Mouse (Mus musculus): ENCODE measurements around the gene Nedd9. TPM values are rescaled to one million over a fixed set of nuclear protein-coding genes. Genes with fewer than 3 reads are reported as not detected.
A peak's percentile ranks its signal among the peaks of the same experiment; 100 is the strongest.

Nedd9 gene
- polyA plus RNA-seq, 1 experiment from 2014 or later = 15.9 TPM

GRCm38 (mm10) chr13:41420376-41420775 lies 66.8 kb downstream of the Nedd9 start:
- no peak for ATAC-seq
- Histone ChIP-seq H3K4me3 (replicated peaks) (no peak overlapping the region), H3K9ac (replicated peaks) (no peak overlapping the region), H3K4me2 (replicated peaks) (no peak overlapping the region), H3K27ac (no peak overlapping the region), H3K4me1 (replicated peaks) (peaks cover 12% of the 10 kb centered on the region), H3K9me3 (no peaks in the 10 kb centered on the region), H3K36me3 (no peaks in the 10 kb centered on the region), H3K27me3 (no peaks in the 10 kb centered on the region)
- 90% methylated on average over 4 of the region's 4 CpGs for WGBS

- 90% methylated on average over 13 of the region's 13 CpGs for WGBS
- Histone ChIP-seq H3K27ac (no peak overlapping the region), H3K4me1 (replicated peaks) (peaks cover 12% of the 10 kb centered on the region), H3K9me3 (no peaks in the 10 kb centered on the region), H3K9ac (replicated peaks) (no peak overlapping the region), H3K4me3 (replicated peaks) (no peak overlapping the region), H3K36me3 (no peaks in the 10 kb centered on the region), H3K4me2 (replicated peaks) (no peak overlapping the region), H3K27me3 (no peaks in the 10 kb centered on the region)
- no peak for ATAC-seq
Observed at GRCm38 (mm10) chr13:41418198-41418869, 68.8 kb downstream of the Nedd9 start.

- WGBS = 57% methylated on average over 11 of the region's 11 CpGs
- Histone ChIP-seq H3K4me3 (replicated peaks) (no peak overlapping the region), H3K4me1 (replicated peaks) (peaks cover 12% of the 10 kb centered on the region), H3K4me2 (replicated peaks) (no peak overlapping the region), H3K9ac (replicated peaks) (no peak overlapping the region), H3K9me3 (no peaks in the 10 kb centered on the region), H3K27me3 (no peaks in the 10 kb centered on the region), H3K27ac (peak overlapping the region; percentile 63), H3K36me3 (no peaks in the 10 kb centered on the region)
- peak; percentile 97 for ATAC-seq
Observed at GRCm38 (mm10) chr13:41416065-41417016, 70.8 kb downstream of the Nedd9 start.

- Histone ChIP-seq H3K9ac (replicated peaks) (no peak overlapping the region), H3K4me3 (replicated peaks) (no peak overlapping the region), H3K9me3 (no peaks in the 10 kb centered on the region), H3K36me3 (no peaks in the 10 kb centered on the region), H3K27ac (no peak overlapping the region), H3K4me2 (replicated peaks) (no peak overlapping the region), H3K4me1 (replicated peaks) (no peaks in the 10 kb centered on the region), H3K27me3 (no peaks in the 10 kb centered on the region)
- WGBS = 90% methylated on average over 13 of the region's 13 CpGs
- ATAC-seq = no peak
Observed at GRCm38 (mm10) chr13:41410191-41411074, 76.7 kb downstream of the Nedd9 start.

GRCm38 (mm10) chr13:41409291-41409690 lies 77.9 kb downstream of the Nedd9 start:
- ATAC-seq = no peak
- Histone ChIP-seq H3K27me3 (no peaks in the 10 kb centered on the region), H3K4me3 (replicated peaks) (no peak overlapping the region), H3K4me1 (replicated peaks) (no peaks in the 10 kb centered on the region), H3K36me3 (no peaks in the 10 kb centered on the region), H3K9ac (replicated peaks) (no peak overlapping the region), H3K9me3 (no peaks in the 10 kb centered on the region), H3K4me2 (replicated peaks) (no peak overlapping the region), H3K27ac (no peak overlapping the region)
- whole genome bisulfite sequencing = 95% methylated on average over 3 of the region's 3 CpGs

- WGBS = 86% methylated on average over 10 of the region's 10 CpGs
- ATAC-seq = no peak
- Histone ChIP-seq H3K4me2 (replicated peaks) (no peak overlapping the region), H3K27me3 (no peaks in the 10 kb centered on the region), H3K4me1 (replicated peaks) (no peaks in the 10 kb centered on the region), H3K36me3 (no peaks in the 10 kb centered on the region), H3K4me3 (replicated peaks) (no peak overlapping the region), H3K27ac (no peak overlapping the region), H3K9ac (replicated peaks) (no peak overlapping the region), H3K9me3 (no peaks in the 10 kb centered on the region)
Observed at GRCm38 (mm10) chr13:41408374-41408952, 78.7 kb downstream of the Nedd9 start.

GRCm38 (mm10) chr13:41405009-41405408 lies 82.2 kb downstream of the Nedd9 start:
- no peaks in the 10 kb centered on the region for H3K36me3 ChIP-seq
- H3K27me3 ChIP-seq = no peaks in the 10 kb centered on the region
- no peak overlapping the region for H3K4me2 ChIP-seq (replicated peaks)
- H3K27ac ChIP-seq = no peak overlapping the region
- ATAC-seq = no peak
- no peak overlapping the region for H3K4me3 ChIP-seq (replicated peaks)
- WGBS = 95% methylated on average over 5 of the region's 5 CpGs
- no peak overlapping the region for H3K9ac ChIP-seq (replicated peaks)
- no peaks in the 10 kb centered on the region for H3K9me3 ChIP-seq
- H3K4me1 ChIP-seq (replicated peaks) = no peaks in the 10 kb centered on the region

- Histone ChIP-seq H3K4me1 (replicated peaks) (no peaks in the 10 kb centered on the region), H3K9ac (replicated peaks) (no peak overlapping the region), H3K27me3 (no peaks in the 10 kb centered on the region), H3K36me3 (no peaks in the 10 kb centered on the region), H3K4me3 (replicated peaks) (no peak overlapping the region), H3K4me2 (replicated peaks) (no peak overlapping the region), H3K27ac (no peak overlapping the region), H3K9me3 (no peaks in the 10 kb centered on the region)
- no peak for ATAC-seq
- 87% methylated on average over 6 of the region's 6 CpGs for WGBS
Observed at GRCm38 (mm10) chr13:41403838-41404237, 83.3 kb downstream of the Nedd9 start.

- Histone ChIP-seq H3K4me2 (replicated peaks) (no peak overlapping the region), H3K4me1 (replicated peaks) (no peaks in the 10 kb centered on the region), H3K36me3 (no peaks in the 10 kb centered on the region), H3K4me3 (replicated peaks) (no peak overlapping the region), H3K27me3 (no peaks in the 10 kb centered on the region), H3K9ac (replicated peaks) (no peak overlapping the region), H3K9me3 (no peaks in the 10 kb centered on the region), H3K27ac (no peak overlapping the region)
- no peak for ATAC-seq
- 51% methylated on average over 6 of the region's 6 CpGs for WGBS
Observed at GRCm38 (mm10) chr13:41402441-41403003, 84.6 kb downstream of the Nedd9 start.

GRCm38 (mm10) chr13:41401775-41402174 lies 85.4 kb downstream of the Nedd9 start:
- WGBS = 60% methylated on average over 5 of the region's 6 CpGs
- Histone ChIP-seq H3K4me2 (replicated peaks) (no peak overlapping the region), H3K9me3 (no peaks in the 10 kb centered on the region), H3K4me3 (replicated peaks) (no peak overlapping the region), H3K4me1 (replicated peaks) (no peaks in the 10 kb centered on the region), H3K9ac (replicated peaks) (no peak overlapping the region), H3K27me3 (no peaks in the 10 kb centered on the region), H3K27ac (no peak overlapping the region), H3K36me3 (no peaks in the 10 kb centered on the region)
- ATAC-seq = no peak

GRCm38 (mm10) chr13:41400289-41400688 lies 86.9 kb downstream of the Nedd9 start:
- no peak overlapping the region for H3K4me2 ChIP-seq (replicated peaks)
- no peaks in the 10 kb centered on the region for H3K9me3 ChIP-seq
- no peak for ATAC-seq
- H3K36me3 ChIP-seq = no peaks in the 10 kb centered on the region
- no peak overlapping the region for H3K4me3 ChIP-seq (replicated peaks)
- H3K4me1 ChIP-seq (replicated peaks) = no peaks in the 10 kb centered on the region
- no peaks in the 10 kb centered on the region for H3K27me3 ChIP-seq
- WGBS = 80% methylated on average over 3 of the region's 3 CpGs
- H3K9ac ChIP-seq (replicated peaks) = no peak overlapping the region
- no peak overlapping the region for H3K27ac ChIP-seq
